Mouse (Mus musculus) liver, embryonic 16.5 days (tissue): ENCODE data around the gene Tbc1d2b. TPM values are rescaled to one million over a fixed set of nuclear protein-coding genes. Genes with fewer than 3 reads are reported as not detected.
A peak's percentile ranks its signal among the peaks of the same experiment; 100 is the strongest.

ENCODE experiments used
- ATAC-seq: fragments of 200-750 bp; cut with Nextera tagmentation; 2 replicates; pipeline ENCODE4 v1.8.0; 2017; ENCODE audit warnings: low read depth, mild to moderate bottlenecking, moderate number of reproducible peaks, moderate library complexity
- H3K27ac ChIP-seq: fragments of 300-500 bp; sonication (generic); 2 replicates; pipeline ENCODE4 v1.5.1; 2014; ENCODE audit warnings: mild to moderate bottlenecking, low read length
- H3K27me3 ChIP-seq: fragments of 300-500 bp; sonication (generic); 2 replicates; pipeline ENCODE4 v1.6.1; 2014; ENCODE audit warnings: low read depth, low read length, mixed read lengths; ENCODE audit not compliant: control insufficient read depth, insufficient read depth
- H3K36me3 ChIP-seq: fragments of 300-500 bp; sonication (generic); 2 replicates; pipeline ENCODE4 v1.6.1; 2014; ENCODE audit warnings: mild to moderate bottlenecking; ENCODE audit not compliant: control insufficient read depth, insufficient read depth
- H3K4me1 ChIP-seq: fragments of 300-500 bp; sonication (generic); 2 replicates; pipeline ENCODE4 v1.6.1; 2014; ENCODE audit warnings: low read depth, low read length, mixed read lengths; ENCODE audit not compliant: control insufficient read depth
- H3K4me2 ChIP-seq: fragments of 300-500 bp; sonication (generic); 2 replicates; pipeline ENCODE4 v1.6.1; 2014; ENCODE audit warnings: low read depth, low read length, mixed read lengths
- H3K4me3 ChIP-seq: fragments of 300-500 bp; sonication (generic); 2 replicates; pipeline ENCODE4 v1.5.1; 2014; ENCODE audit warnings: low read depth, mild to moderate bottlenecking, low read length
- H3K9ac ChIP-seq: fragments of 300-500 bp; sonication (generic); 2 replicates; pipeline ENCODE4 v1.6.1; 2014; ENCODE audit warnings: low read depth, low read length
- H3K9me3 ChIP-seq: fragments of 300-500 bp; sonication (generic); replicated peaks from 2 replicates; pipeline ENCODE4 v1.6.1; 2016; ENCODE audit warnings: low read length; ENCODE audit not compliant: control insufficient read depth
- WGBS: fragments of 180-500 bp; shearing (Covaris S2); extraction: QIAGEN DNeasy Blood & Tissue Kit; methylation state at CpG from one replicate; pipeline ENCODE4 v1.1.7; 2014; ENCODE audit not compliant: insufficient replicate concordance; 5-methylcytosine and 5-hydroxymethylcytosine counted together
- polyA plus RNA-seq: library from polyadenylated mRNA; unstranded; fragments of >200 nt; fragmentation: Nextera tagmentation; extraction: Ambion mirVana; gene quantifications from 2 replicates; pipeline ENCODE4 v1.2.1, GENCODE M21; 2015

The Tbc1d2b gene
- polyA plus RNA-seq, 1 experiment from 2014 or later: 8.3 TPM

- Histone ChIP-seq H3K4me2 (no peak overlapping the region), H3K36me3 (peaks cover 6% of the 10 kb centered on the region), H3K4me3 (no peak overlapping the region), H3K9ac (no peak overlapping the region), H3K27me3 (no peaks in the 10 kb centered on the region), H3K9me3 (no peaks in the 10 kb centered on the region), H3K4me1 (no peaks in the 10 kb centered on the region; the same call in 1 of the 2 replicates), H3K27ac (peak overlapping the region; percentile 38; the same call in 1 of the 2 replicates)
- 51% methylated on average over 10 of the region's 10 CpGs for WGBS
- ATAC-seq: peak; percentile 10; the same call in 1 of the 2 replicates
Observed at GRCm38 (mm10) chr9:90198531-90199449, 71.8 kb downstream of the Tbc1d2b start.

- no peak overlapping the region for H3K4me3 ChIP-seq
- no peaks in the 10 kb centered on the region; the same call in 1 of the 2 replicates for H3K4me1 ChIP-seq
- H3K9ac ChIP-seq: no peak overlapping the region
- no peaks in the 10 kb centered on the region for H3K27me3 ChIP-seq
- WGBS: 68% methylated on average over 7 of the region's 7 CpGs
- H3K4me2 ChIP-seq: no peak overlapping the region
- no peaks in the 10 kb centered on the region; the same call in 1 of the 2 replicates for H3K36me3 ChIP-seq
- no peaks in the 10 kb centered on the region for H3K9me3 ChIP-seq
- no peak for ATAC-seq
- H3K27ac ChIP-seq: no peak overlapping the region
Observed at GRCm38 (mm10) chr9:90197866-90198383, 72.7 kb downstream of the Tbc1d2b start.

GRCm38 (mm10) chr9:90197116-90197665, 73.4 kb downstream of the Tbc1d2b start:
- no peak overlapping the region for H3K27ac ChIP-seq
- no peaks in the 10 kb centered on the region for H3K9me3 ChIP-seq
- H3K4me2 ChIP-seq: no peak overlapping the region
- no peak overlapping the region for H3K4me3 ChIP-seq
- WGBS: 66% methylated on average over 7 of the region's 7 CpGs
- ATAC-seq: no peak
- no peaks in the 10 kb centered on the region for H3K27me3 ChIP-seq
- H3K9ac ChIP-seq: no peak overlapping the region
- H3K36me3 ChIP-seq: no peaks in the 10 kb centered on the region; the same call in 1 of the 2 replicates
- no peaks in the 10 kb centered on the region; the same call in 1 of the 2 replicates for H3K4me1 ChIP-seq

GRCm38 (mm10) chr9:90196262-90196661, 74.3 kb downstream of the Tbc1d2b start:
- 63% methylated on average over 7 of the region's 7 CpGs for WGBS
- Histone ChIP-seq H3K4me3 (no peak overlapping the region), H3K36me3 (no peaks in the 10 kb centered on the region), H3K9ac (no peak overlapping the region), H3K27ac (no peak overlapping the region), H3K4me2 (no peak overlapping the region), H3K27me3 (no peaks in the 10 kb centered on the region), H3K9me3 (no peaks in the 10 kb centered on the region), H3K4me1 (no peaks in the 10 kb centered on the region; the same call in 1 of the 2 replicates)
- ATAC-seq: no peak

GRCm38 (mm10) chr9:90195000-90195399, 75.6 kb downstream of the Tbc1d2b start:
- H3K9me3 ChIP-seq: no peaks in the 10 kb centered on the region
- no peaks in the 10 kb centered on the region; the same call in 1 of the 2 replicates for H3K4me1 ChIP-seq
- no peaks in the 10 kb centered on the region for H3K27me3 ChIP-seq
- H3K4me3 ChIP-seq: no peak overlapping the region
- no peak overlapping the region for H3K9ac ChIP-seq
- no peaks in the 10 kb centered on the region for H3K36me3 ChIP-seq
- H3K27ac ChIP-seq: no peak overlapping the region
- ATAC-seq: no peak
- 56% methylated on average over 10 of the region's 10 CpGs for WGBS
- H3K4me2 ChIP-seq: no peak overlapping the region

- WGBS: 65% methylated on average over 5 of the region's 5 CpGs
- ATAC-seq: no peak
- no peak overlapping the region for H3K9ac ChIP-seq
Observed at GRCm38 (mm10) chr9:90189391-90189790, 81.2 kb downstream of the Tbc1d2b start.

GRCm38 (mm10) chr9:90188893-90189292, 81.7 kb downstream of the Tbc1d2b start:
- no peak overlapping the region for H3K4me3 ChIP-seq
- no peaks in the 10 kb centered on the region for H3K27me3 ChIP-seq
- H3K4me1 ChIP-seq: no peaks in the 10 kb centered on the region
- no peaks in the 10 kb centered on the region for H3K9me3 ChIP-seq
- H3K4me2 ChIP-seq: no peak overlapping the region
- no peak overlapping the region for H3K27ac ChIP-seq
- no peaks in the 10 kb centered on the region for H3K36me3 ChIP-seq
- 65% methylated on average over 4 of the region's 4 CpGs for WGBS
- H3K9ac ChIP-seq: no peak overlapping the region
- no peak for ATAC-seq

More at GRCm38 (mm10) chr9:90189391-90189790, 81.2 kb downstream of the Tbc1d2b start:
- Histone ChIP-seq H3K9me3 (no peaks in the 10 kb centered on the region), H3K4me1 (no peaks in the 10 kb centered on the region), H3K27me3 (no peaks in the 10 kb centered on the region), H3K36me3 (no peaks in the 10 kb centered on the region), H3K4me2 (no peak overlapping the region), H3K4me3 (no peak overlapping the region), H3K27ac (no peak overlapping the region)

GRCm38 (mm10) chr9:90185356-90185910, 85.2 kb downstream of the Tbc1d2b start:
- no peak for ATAC-seq
- no peaks in the 10 kb centered on the region for H3K36me3 ChIP-seq
- no peak overlapping the region for H3K4me2 ChIP-seq
- no peak overlapping the region for H3K9ac ChIP-seq
- no peaks in the 10 kb centered on the region for H3K4me1 ChIP-seq
- H3K4me3 ChIP-seq: no peak overlapping the region
- H3K9me3 ChIP-seq: no peaks in the 10 kb centered on the region
- WGBS: 50% methylated on average over 8 of the region's 8 CpGs
- no peaks in the 10 kb centered on the region for H3K27me3 ChIP-seq
- no peak overlapping the region for H3K27ac ChIP-seq
